Mouse (Mus musculus): ENCODE measurements around the gene Ccdc115. TPM values are rescaled to one million over a fixed set of nuclear protein-coding genes. Genes with fewer than 3 reads are reported as not detected.

The Ccdc115 gene
- polyA plus RNA-seq, 1 experiment from 2014 or later, result 47.0 TPM

GRCm38 (mm10) chr1:34472427-34473300, 33.2 kb upstream of the Ccdc115 start:
- under 1% methylated on average over 43 of the region's 43 CpGs for WGBS
- peak overlapping the region; percentile 98 for H3K4me2 ChIP-seq (ENCODE audit: low read depth, low read length)
- peak; percentile 79 for ATAC-seq (replicated peaks; ENCODE audit: extremely low read depth, insufficient read depth, low FRiP score)

GRCm38 (mm10) chr1:34469801-34470200, 30.3 kb upstream of the Ccdc115 start:
- Histone ChIP-seq H3K9ac (ENCODE audit: low read length) (no peak overlapping the region), H3K27me3 (ENCODE audit: control insufficient read depth, insufficient read depth, low read length) (peaks cover 4% of the 10 kb centered on the region), H3K4me1 (ENCODE audit: control insufficient read depth, insufficient read depth, low read length) (no peaks in the 10 kb centered on the region; the same call in 1 of the 2 replicates), H3K4me2 (ENCODE audit: low read depth, low read length) (no peak overlapping the region), H3K9me3 (replicated peaks; ENCODE audit: control insufficient read depth, low read length) (no peaks in the 10 kb centered on the region), H3K36me3 (ENCODE audit: control insufficient read depth, insufficient read depth) (no peaks in the 10 kb centered on the region), H3K27ac (ENCODE audit: low read length) (no peak overlapping the region), H3K4me3 (ENCODE audit: low read length) (no peak overlapping the region)
- no peak for ATAC-seq (replicated peaks; ENCODE audit: extremely low read depth, insufficient read depth, low FRiP score)
- 67% methylated on average over 5 of the region's 5 CpGs for WGBS

More at GRCm38 (mm10) chr1:34472427-34473300, 33.2 kb upstream of the Ccdc115 start:
- peak overlapping the region; percentile 82 for H3K9ac ChIP-seq (ENCODE audit: low read length)
- no peaks in the 10 kb centered on the region for H3K9me3 ChIP-seq (replicated peaks; ENCODE audit: control insufficient read depth, low read length)
- peak overlapping the region; percentile 35; the same call in 1 of the 2 replicates for H3K27ac ChIP-seq (ENCODE audit: low read length)
- no peaks in the 10 kb centered on the region for H3K36me3 ChIP-seq (ENCODE audit: control insufficient read depth, insufficient read depth)
- H3K4me1 ChIP-seq (ENCODE audit: control insufficient read depth, insufficient read depth, low read length), result no peaks in the 10 kb centered on the region; the same call in 1 of the 2 replicates
- peak overlapping the region; percentile 81 for H3K4me3 ChIP-seq (ENCODE audit: low read length)
- peaks cover 4% of the 10 kb centered on the region for H3K27me3 ChIP-seq (ENCODE audit: control insufficient read depth, insufficient read depth, low read length)

GRCm38 (mm10) chr1:34468500-34468899, 29.0 kb upstream of the Ccdc115 start:
- Histone ChIP-seq H3K36me3 (ENCODE audit: control insufficient read depth, insufficient read depth) (no peaks in the 10 kb centered on the region), H3K27me3 (ENCODE audit: control insufficient read depth, insufficient read depth, low read length) (peaks cover 4% of the 10 kb centered on the region), H3K27ac (ENCODE audit: low read length) (no peak overlapping the region), H3K9me3 (replicated peaks; ENCODE audit: control insufficient read depth, low read length) (no peaks in the 10 kb centered on the region), H3K4me3 (ENCODE audit: low read length) (no peak overlapping the region), H3K9ac (ENCODE audit: low read length) (no peak overlapping the region), H3K4me2 (ENCODE audit: low read depth, low read length) (no peak overlapping the region), H3K4me1 (ENCODE audit: control insufficient read depth, insufficient read depth, low read length) (no peaks in the 10 kb centered on the region; the same call in 1 of the 2 replicates)
- no peak for ATAC-seq (replicated peaks; ENCODE audit: extremely low read depth, insufficient read depth, low FRiP score)
- 81% methylated on average over 4 of the region's 4 CpGs for WGBS

- no peak for ATAC-seq (replicated peaks; ENCODE audit: extremely low read depth, insufficient read depth, low FRiP score)
- H3K9me3 ChIP-seq (replicated peaks; ENCODE audit: control insufficient read depth, low read length), result no peaks in the 10 kb centered on the region
- no peak overlapping the region for H3K4me3 ChIP-seq (ENCODE audit: low read length)
- H3K36me3 ChIP-seq (ENCODE audit: control insufficient read depth, insufficient read depth), result no peaks in the 10 kb centered on the region
- no peaks in the 10 kb centered on the region; the same call in 1 of the 2 replicates for H3K4me1 ChIP-seq (ENCODE audit: control insufficient read depth, insufficient read depth, low read length)
- H3K9ac ChIP-seq (ENCODE audit: low read length), result no peak overlapping the region
- H3K27me3 ChIP-seq (ENCODE audit: control insufficient read depth, insufficient read depth, low read length), result peaks cover 4% of the 10 kb centered on the region
- H3K27ac ChIP-seq (ENCODE audit: low read length), result no peak overlapping the region
- WGBS, result 60% methylated on average over 3 of the region's 3 CpGs
- no peak overlapping the region for H3K4me2 ChIP-seq (ENCODE audit: low read depth, low read length)
Measured at GRCm38 (mm10) chr1:34468051-34468450, 28.6 kb upstream of the Ccdc115 start.

- Histone ChIP-seq H3K27me3 (ENCODE audit: control insufficient read depth, insufficient read depth, low read length) (peaks cover 2% of the 10 kb centered on the region; the same call in 1 of the 2 replicates), H3K4me1 (ENCODE audit: control insufficient read depth, insufficient read depth, low read length) (no peaks in the 10 kb centered on the region), H3K9ac (ENCODE audit: low read length) (no peak overlapping the region), H3K9me3 (replicated peaks; ENCODE audit: control insufficient read depth, low read length) (no peaks in the 10 kb centered on the region), H3K27ac (ENCODE audit: low read length) (no peak overlapping the region), H3K4me2 (ENCODE audit: low read depth, low read length) (no peak overlapping the region), H3K4me3 (ENCODE audit: low read length) (no peak overlapping the region), H3K36me3 (ENCODE audit: control insufficient read depth, insufficient read depth) (no peaks in the 10 kb centered on the region)
- WGBS, result 65% methylated on average over 6 of the region's 6 CpGs
- ATAC-seq (replicated peaks; ENCODE audit: extremely low read depth, insufficient read depth, low FRiP score), result no peak
Measured at GRCm38 (mm10) chr1:34465445-34465844, 26.0 kb upstream of the Ccdc115 start.

GRCm38 (mm10) chr1:34464310-34464817, 24.9 kb upstream of the Ccdc115 start:
- no peak for ATAC-seq (replicated peaks; ENCODE audit: extremely low read depth, insufficient read depth, low FRiP score)
- Histone ChIP-seq H3K4me2 (ENCODE audit: low read depth, low read length) (no peak overlapping the region), H3K36me3 (ENCODE audit: control insufficient read depth, insufficient read depth) (no peaks in the 10 kb centered on the region), H3K27me3 (ENCODE audit: control insufficient read depth, insufficient read depth, low read length) (peaks cover 2% of the 10 kb centered on the region; the same call in 1 of the 2 replicates), H3K9ac (ENCODE audit: low read length) (no peak overlapping the region), H3K27ac (ENCODE audit: low read length) (no peak overlapping the region), H3K4me3 (ENCODE audit: low read length) (no peak overlapping the region), H3K4me1 (ENCODE audit: control insufficient read depth, insufficient read depth, low read length) (no peaks in the 10 kb centered on the region), H3K9me3 (replicated peaks; ENCODE audit: control insufficient read depth, low read length) (no peaks in the 10 kb centered on the region)
- 75% methylated on average over 8 of the region's 8 CpGs for WGBS

- no peak overlapping the region for H3K4me2 ChIP-seq (ENCODE audit: low read depth, low read length)
- no peak for ATAC-seq (replicated peaks; ENCODE audit: extremely low read depth, insufficient read depth, low FRiP score)
- H3K27ac ChIP-seq (ENCODE audit: low read length), result no peak overlapping the region
- no peak overlapping the region for H3K9ac ChIP-seq (ENCODE audit: low read length)
- H3K27me3 ChIP-seq (ENCODE audit: control insufficient read depth, insufficient read depth, low read length), result peaks cover 5% of the 10 kb centered on the region
- 20% methylated on average over 7 of the region's 7 CpGs for WGBS
- H3K4me1 ChIP-seq (ENCODE audit: control insufficient read depth, insufficient read depth, low read length), result no peaks in the 10 kb centered on the region; the same call in 1 of the 2 replicates
- no peaks in the 10 kb centered on the region for H3K36me3 ChIP-seq (ENCODE audit: control insufficient read depth, insufficient read depth)
- no peaks in the 10 kb centered on the region for H3K9me3 ChIP-seq (replicated peaks; ENCODE audit: control insufficient read depth, low read length)
- H3K4me3 ChIP-seq (ENCODE audit: low read length), result no peak overlapping the region
Measured at GRCm38 (mm10) chr1:34462766-34463165, 23.3 kb upstream of the Ccdc115 start.

- ATAC-seq (replicated peaks; ENCODE audit: extremely low read depth, insufficient read depth, low FRiP score), result peak; percentile 15; the same call in 1 of the 2 replicates
- 3% methylated on average over 15 of the region's 15 CpGs for WGBS
Measured at GRCm38 (mm10) chr1:34460061-34460441, 20.6 kb upstream of the Ccdc115 start.

More at GRCm38 (mm10) chr1:34460061-34460441, 20.6 kb upstream of the Ccdc115 start:
- Histone ChIP-seq H3K4me2 (ENCODE audit: low read depth, low read length) (peak overlapping the region; percentile 92), H3K36me3 (ENCODE audit: control insufficient read depth, insufficient read depth) (no peaks in the 10 kb centered on the region), H3K9ac (ENCODE audit: low read length) (peak overlapping the region; percentile 75), H3K27ac (ENCODE audit: low read length) (no peak overlapping the region), H3K9me3 (replicated peaks; ENCODE audit: control insufficient read depth, low read length) (no peaks in the 10 kb centered on the region), H3K4me3 (ENCODE audit: low read length) (peak overlapping the region; percentile 71), H3K27me3 (ENCODE audit: control insufficient read depth, insufficient read depth, low read length) (peaks cover 11% of the 10 kb centered on the region), H3K4me1 (ENCODE audit: control insufficient read depth, insufficient read depth, low read length) (no peaks in the 10 kb centered on the region; the same call in 1 of the 2 replicates)
